Mouse (Mus musculus) mammary gland, adult 2 months (tissue): Measurements from ENCODE around the gene Arl8b. TPM values are rescaled to one million over a fixed set of nuclear protein-coding genes. Genes with fewer than 3 reads are reported as not detected.

Source experiments
- polyA plus RNA-seq: library from polyadenylated mRNA; depleted of rRNA; stranded (reverse); fragments of >200 nt; gene quantifications from 2 replicates; pipeline ENCODE4 v1.2.3, GENCODE M21; 2012; ENCODE audit warnings: low replicate concordance; rRNA removed

The Arl8b gene
- 15.3 and 28.7 TPM in 2 replicates for polyA plus RNA-seq

DNA sequence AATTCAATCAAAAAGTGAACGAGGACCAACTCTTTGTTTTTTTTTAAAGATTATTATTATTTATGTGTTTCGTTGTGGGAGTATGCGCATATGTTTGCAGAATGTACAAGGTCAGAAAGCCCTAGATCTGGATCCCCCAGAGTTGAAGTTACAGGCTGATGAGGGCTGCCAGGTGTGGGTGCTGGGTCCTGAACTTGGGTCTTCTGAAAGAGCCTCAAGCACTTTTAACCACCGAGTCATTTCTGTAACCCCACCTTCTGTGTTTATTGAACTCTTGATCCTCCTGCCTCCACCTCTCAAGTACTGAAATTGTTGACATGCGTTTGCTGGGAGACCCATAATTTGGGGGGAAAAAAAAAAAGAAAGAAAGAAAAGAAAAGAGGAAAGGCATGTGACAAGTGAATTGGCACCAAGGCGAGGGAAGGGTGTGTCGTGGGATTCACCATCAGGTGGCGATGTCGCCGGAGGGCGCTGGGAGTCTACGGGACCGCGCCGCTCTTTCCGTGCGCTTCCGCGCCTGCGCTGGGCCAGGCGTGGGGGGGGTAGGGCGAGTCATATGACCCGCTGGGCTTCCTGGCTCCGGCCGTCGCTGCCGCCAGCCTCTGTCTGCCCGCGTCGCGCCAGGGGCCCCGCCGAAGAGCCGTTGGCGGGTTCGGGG lies at the start of gene Arl8b:
Arl8b (plus strand) TSS at position 574 of the 658 bp plus-strand sequence.

GRCm38 (mm10) chr6:108828234-108828868 lies 45.5 kb downstream of the Arl8b start, which contains the start of gene Edem1:
TSS of gene Edem1 (plus strand) at chr6:108828641.

Other genes starting within 250 kb of the Arl8b start
- gene Bhlhe40, start 122.5 kb upstream of the Arl8b start, polyA plus RNA-seq, result 30.7 and 45.2 TPM in 2 replicates
- 28.0 and 31.6 TPM in 2 replicates for gene Edem1, start 45.5 kb downstream of the Arl8b start, polyA plus RNA-seq